Mouse (Mus musculus) lung, embryonic 15.5 days (tissue): ENCODE data around the gene Vps26c. TPM values are rescaled to one million over a fixed set of nuclear protein-coding genes. Genes with fewer than 3 reads are reported as not detected.
A peak's percentile ranks its signal among the peaks of the same experiment; 100 is the strongest.

Experiments used
- ATAC-seq: fragments of 200-750 bp; cut with Nextera tagmentation; 2 replicates; pipeline ENCODE4 v1.8.0; 2017; ENCODE audit warnings: moderate number of reproducible peaks, borderline replicate concordance; ENCODE audit not compliant: low FRiP score, low TSS enrichment; ENCODE audit errors: extremely low read depth
- H3K27ac ChIP-seq: fragments of 300-500 bp; sonication (generic); 2 replicates; pipeline ENCODE4 v1.5.1; 2015; ENCODE audit warnings: moderate library complexity, mild to moderate bottlenecking, inconsistent platforms
- H3K27me3 ChIP-seq: fragments of 300-500 bp; sonication (generic); 2 replicates; pipeline ENCODE4 v1.6.1; 2015; ENCODE audit warnings: inconsistent platforms
- H3K36me3 ChIP-seq: fragments of 300-500 bp; sonication (generic); 2 replicates; pipeline ENCODE4 v1.6.1; 2015; ENCODE audit warnings: inconsistent platforms
- H3K4me1 ChIP-seq: fragments of 300-500 bp; sonication (generic); 2 replicates; pipeline ENCODE4 v1.6.1; 2015; ENCODE audit warnings: inconsistent platforms
- H3K4me2 ChIP-seq: fragments of 300-500 bp; sonication (generic); 2 replicates; pipeline ENCODE4 v1.6.1; 2015; ENCODE audit warnings: inconsistent platforms, mild to moderate bottlenecking, moderate library complexity
- H3K4me3 ChIP-seq: fragments of 300-500 bp; sonication (generic); 2 replicates; pipeline ENCODE4 v1.5.1; 2015; ENCODE audit warnings: mild to moderate bottlenecking, inconsistent platforms
- H3K9ac ChIP-seq: fragments of 300-500 bp; sonication (generic); 2 replicates; pipeline ENCODE4 v1.6.1; 2015; ENCODE audit warnings: inconsistent platforms
- H3K9me3 ChIP-seq: fragments of 300-500 bp; sonication (generic); 2 replicates; pipeline ENCODE4 v1.6.1; 2016; ENCODE audit warnings: inconsistent platforms
- WGBS: fragments of 180-500 bp; shearing (Covaris S2); methylation state at CpG from one replicate; pipeline ENCODE4 v1.1.7; 2015; 5-methylcytosine and 5-hydroxymethylcytosine counted together
- polyA plus RNA-seq: library from polyadenylated mRNA; unstranded; fragments of >200 nt; fragmentation: Nextera tagmentation; extraction: Ambion mirVana; gene quantifications from 2 replicates; pipeline ENCODE4 v1.2.1, GENCODE M21; 2015

Vps26c gene
- polyA plus RNA-seq, 1 experiment from 2014 or later: 65.2 TPM

GRCm38 (mm10) chr16:94567751-94568150 is 41.1 kb upstream of the Vps26c start:
- Histone ChIP-seq H3K4me2 (no peak overlapping the region; the same call in 1 of the 2 replicates), H3K9me3 (no peaks in the 10 kb centered on the region), H3K4me1 (peaks cover 28% of the 10 kb centered on the region), H3K27ac (peak overlapping the region; percentile 44; the same call in 1 of the 2 replicates), H3K27me3 (no peaks in the 10 kb centered on the region), H3K4me3 (no peak overlapping the region), H3K36me3 (no peaks in the 10 kb centered on the region), H3K9ac (no peak overlapping the region)
- no peak for ATAC-seq
- WGBS: 26% methylated on average over 5 of the region's 5 CpGs

DNA sequence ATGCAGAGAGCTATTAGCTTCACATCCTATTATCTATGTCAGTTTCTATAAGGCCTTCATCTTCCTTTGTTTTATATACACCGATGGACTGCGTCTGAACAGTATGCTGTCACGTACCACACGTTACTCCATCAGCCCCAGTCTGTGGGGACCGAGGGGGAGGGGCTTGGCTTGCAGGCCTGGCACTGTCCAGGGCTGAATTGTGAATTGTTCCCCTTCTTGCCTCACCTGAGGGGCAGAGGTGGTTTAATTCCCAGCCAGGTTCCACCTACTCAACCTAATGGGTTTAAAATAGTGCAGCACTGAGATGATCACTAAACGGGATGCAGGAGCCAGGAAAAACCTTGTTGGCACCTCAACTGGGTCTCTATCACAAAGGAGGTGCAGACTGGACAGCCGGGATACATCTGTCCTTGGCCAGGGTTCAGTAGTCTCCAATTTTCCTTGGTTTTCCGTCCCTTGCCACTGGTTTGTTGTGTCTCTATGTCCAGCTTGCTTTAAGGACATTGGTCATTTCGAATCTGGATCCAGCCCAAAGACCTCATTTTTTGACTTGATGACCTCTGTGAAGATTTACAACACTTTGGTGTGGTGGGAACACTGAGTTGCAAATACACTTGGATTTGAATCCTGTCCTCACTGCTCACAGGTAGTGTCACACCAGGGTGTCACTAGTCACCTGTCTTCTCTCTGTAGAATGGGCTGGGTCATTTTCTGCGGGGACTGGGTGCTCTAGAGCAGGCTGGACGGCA is 40.4 kb upstream of the Vps26c start:
- Histone ChIP-seq H3K9me3 (no peaks in the 10 kb centered on the region), H3K4me3 (no peak overlapping the region), H3K27ac (no peak overlapping the region), H3K36me3 (no peaks in the 10 kb centered on the region), H3K9ac (no peak overlapping the region), H3K4me1 (peaks cover 22% of the 10 kb centered on the region), H3K4me2 (no peak overlapping the region), H3K27me3 (no peaks in the 10 kb centered on the region)
- WGBS: 75% methylated on average over 11 of the region's 11 CpGs
- no peak for ATAC-seq

GRCm38 (mm10) chr16:94566124-94566523 is 39.5 kb upstream of the Vps26c start:
- H3K27ac ChIP-seq: no peak overlapping the region
- no peak overlapping the region for H3K9ac ChIP-seq

GRCm38 (mm10) chr16:94560618-94561017 is 34.0 kb upstream of the Vps26c start:
- Histone ChIP-seq H3K4me1 (peaks cover 19% of the 10 kb centered on the region), H3K9me3 (no peaks in the 10 kb centered on the region), H3K27me3 (no peaks in the 10 kb centered on the region), H3K9ac (no peak overlapping the region), H3K27ac (peak overlapping the region; percentile 59), H3K4me3 (no peak overlapping the region), H3K4me2 (no peak overlapping the region), H3K36me3 (no peaks in the 10 kb centered on the region)
- WGBS: 50% methylated on average over 5 of the region's 5 CpGs
- ATAC-seq: no peak

More at GRCm38 (mm10) chr16:94566124-94566523, 39.5 kb upstream of the Vps26c start:
- no peak overlapping the region for H3K4me2 ChIP-seq
- 16% methylated on average over 8 of the region's 8 CpGs for WGBS
- H3K9me3 ChIP-seq: no peaks in the 10 kb centered on the region
- no peak for ATAC-seq
- H3K4me3 ChIP-seq: no peak overlapping the region
- H3K36me3 ChIP-seq: no peaks in the 10 kb centered on the region
- H3K4me1 ChIP-seq: peaks cover 15% of the 10 kb centered on the region
- H3K27me3 ChIP-seq: no peaks in the 10 kb centered on the region

DNA sequence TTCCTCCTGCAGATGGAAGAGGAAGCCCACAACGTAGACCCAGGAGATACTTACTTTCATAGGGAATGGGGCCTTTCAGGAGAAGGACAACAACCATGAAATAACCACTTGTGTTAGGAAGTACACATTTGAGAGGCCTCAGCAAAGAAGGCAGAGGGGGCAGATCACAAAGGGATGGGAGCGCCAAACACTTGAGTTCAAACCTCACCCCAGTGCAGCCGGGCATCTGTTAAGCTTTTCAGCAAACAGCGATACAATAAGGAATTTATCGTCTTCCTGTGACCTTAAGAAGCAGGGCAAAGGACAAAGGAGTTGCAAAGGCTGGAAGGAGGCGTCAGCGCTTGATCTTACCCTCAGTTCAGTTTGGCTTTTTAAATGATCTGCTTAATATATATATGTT is 33.2 kb upstream of the Vps26c start:
- no peaks in the 10 kb centered on the region for H3K27me3 ChIP-seq
- H3K4me2 ChIP-seq: peak overlapping the region; percentile 14; the same call in 1 of the 2 replicates
- H3K4me1 ChIP-seq: peaks cover 15% of the 10 kb centered on the region
- H3K9me3 ChIP-seq: no peaks in the 10 kb centered on the region
- WGBS: 40% methylated on average over 7 of the region's 7 CpGs
- ATAC-seq: no peak
- no peak overlapping the region for H3K4me3 ChIP-seq
- H3K9ac ChIP-seq: no peak overlapping the region
- peak overlapping the region; percentile 59 for H3K27ac ChIP-seq
- no peaks in the 10 kb centered on the region for H3K36me3 ChIP-seq

GRCm38 (mm10) chr16:94559282-94559681 is 32.7 kb upstream of the Vps26c start:
- H3K4me2 ChIP-seq: peak overlapping the region; percentile 14; the same call in 1 of the 2 replicates
- 20% methylated on average over 7 of the region's 7 CpGs for WGBS
- H3K36me3 ChIP-seq: no peaks in the 10 kb centered on the region
- H3K4me3 ChIP-seq: no peak overlapping the region
- no peaks in the 10 kb centered on the region for H3K9me3 ChIP-seq
- peaks cover 15% of the 10 kb centered on the region for H3K4me1 ChIP-seq
- H3K27me3 ChIP-seq: no peaks in the 10 kb centered on the region
- no peak for ATAC-seq
- H3K9ac ChIP-seq: no peak overlapping the region
- peak overlapping the region; percentile 59 for H3K27ac ChIP-seq

DNA sequence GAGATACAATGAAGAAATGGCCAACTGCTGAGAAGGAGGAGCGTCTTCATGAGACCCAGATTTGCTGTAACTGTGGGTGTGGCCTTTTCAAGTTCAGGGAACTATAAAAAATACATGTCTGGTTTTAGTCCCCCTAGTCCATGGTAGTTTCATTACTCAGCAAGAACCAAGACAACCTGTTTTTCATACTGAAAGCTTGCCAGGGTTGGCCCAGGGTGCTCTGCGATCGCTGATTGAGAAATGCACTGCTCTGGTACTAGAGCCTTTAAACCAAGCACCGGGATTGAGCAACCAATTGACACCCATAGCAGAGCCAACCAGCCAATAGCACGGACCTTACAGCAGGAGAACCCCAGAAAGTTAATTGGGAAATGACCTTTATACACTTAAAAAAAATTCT is 29.6 kb upstream of the Vps26c start:
- WGBS: 82% methylated on average over 5 of the region's 5 CpGs
- ATAC-seq: no peak
- Histone ChIP-seq H3K9ac (no peak overlapping the region), H3K36me3 (no peaks in the 10 kb centered on the region), H3K4me1 (peaks cover 15% of the 10 kb centered on the region), H3K4me3 (no peak overlapping the region), H3K27ac (no peak overlapping the region), H3K9me3 (no peaks in the 10 kb centered on the region), H3K27me3 (no peaks in the 10 kb centered on the region), H3K4me2 (no peak overlapping the region)

GRCm38 (mm10) chr16:94555346-94555745 is 28.7 kb upstream of the Vps26c start:
- Histone ChIP-seq H3K9ac (no peak overlapping the region), H3K4me2 (no peak overlapping the region), H3K27ac (no peak overlapping the region), H3K4me1 (peaks cover 13% of the 10 kb centered on the region), H3K27me3 (no peaks in the 10 kb centered on the region), H3K36me3 (no peaks in the 10 kb centered on the region), H3K9me3 (no peaks in the 10 kb centered on the region), H3K4me3 (no peak overlapping the region)
- no peak for ATAC-seq
- 70% methylated on average over 7 of the region's 7 CpGs for WGBS

GRCm38 (mm10) chr16:94551934-94552333 is 25.3 kb upstream of the Vps26c start:
- H3K4me3 ChIP-seq: no peak overlapping the region
- no peaks in the 10 kb centered on the region for H3K4me1 ChIP-seq
- no peak overlapping the region for H3K4me2 ChIP-seq
- no peak overlapping the region for H3K27ac ChIP-seq
- no peaks in the 10 kb centered on the region for H3K9me3 ChIP-seq
- H3K27me3 ChIP-seq: no peaks in the 10 kb centered on the region
- ATAC-seq: no peak
- no peaks in the 10 kb centered on the region for H3K36me3 ChIP-seq
- no peak overlapping the region for H3K9ac ChIP-seq

DNA sequence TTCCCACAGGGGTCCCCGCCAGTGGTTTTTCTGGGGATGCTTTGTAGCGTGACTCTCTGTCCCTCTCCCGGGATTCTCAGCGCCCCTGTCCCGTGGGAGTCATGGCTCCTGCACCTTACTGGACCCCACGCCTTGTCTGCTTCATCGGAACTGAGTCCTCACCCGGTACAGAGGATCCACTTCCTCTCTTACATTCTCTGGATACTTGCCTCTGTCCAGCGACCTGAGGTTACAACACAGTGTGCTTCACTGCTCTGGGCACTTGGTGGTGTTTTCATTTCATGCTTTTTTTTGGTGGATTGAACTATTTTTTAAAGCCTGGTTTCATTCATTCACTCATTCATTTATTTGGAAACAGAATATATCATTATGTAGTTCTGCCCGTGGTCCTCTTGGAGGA is 23.2 kb upstream of the Vps26c start:
- no peaks in the 10 kb centered on the region for H3K27me3 ChIP-seq
- H3K4me2 ChIP-seq: no peak overlapping the region
- no peak overlapping the region for H3K27ac ChIP-seq
- no peak overlapping the region for H3K9ac ChIP-seq
- 60% methylated on average over 10 of the region's 10 CpGs for WGBS
- no peaks in the 10 kb centered on the region for H3K36me3 ChIP-seq
- H3K4me3 ChIP-seq: no peak overlapping the region
- no peaks in the 10 kb centered on the region for H3K4me1 ChIP-seq
- H3K9me3 ChIP-seq: no peaks in the 10 kb centered on the region
- ATAC-seq: no peak

DNA sequence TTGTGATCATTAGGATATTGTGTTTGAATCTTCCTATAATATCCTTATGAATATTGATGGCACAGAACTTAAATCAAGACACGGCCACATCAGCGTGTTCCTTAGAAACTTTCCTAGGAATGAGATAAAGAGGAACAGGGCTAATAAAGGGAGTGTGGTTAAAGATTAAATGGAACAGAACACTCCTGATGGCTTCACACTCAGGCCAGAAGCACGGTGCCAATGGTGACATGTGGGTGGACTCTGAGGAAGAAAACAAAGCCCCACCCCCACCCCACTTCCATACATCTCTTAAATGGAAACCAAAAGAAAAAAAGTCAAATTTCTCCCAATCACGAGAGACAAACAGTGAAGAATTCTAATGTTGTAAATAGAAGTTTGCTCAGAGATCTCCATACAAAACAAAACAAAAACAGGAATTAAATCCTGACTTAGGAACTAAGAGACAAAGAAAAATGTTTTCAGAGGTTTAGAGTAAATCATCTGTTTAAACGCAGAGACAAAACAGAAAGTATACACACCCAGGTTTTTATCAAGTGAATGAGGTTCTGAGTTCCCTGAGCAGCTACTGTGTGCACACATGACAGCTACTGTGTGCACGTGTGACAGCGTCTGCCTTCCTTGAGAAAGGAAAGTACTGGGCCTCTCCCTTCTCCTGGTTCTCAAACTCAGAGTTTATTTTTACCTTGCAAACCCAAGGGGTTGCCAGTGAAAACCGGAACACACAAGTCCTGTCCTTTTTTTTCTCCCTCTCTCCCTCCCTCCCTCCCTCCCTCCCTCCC is 19.3 kb upstream of the Vps26c start:
- no peaks in the 10 kb centered on the region for H3K4me1 ChIP-seq
- no peak overlapping the region for H3K9ac ChIP-seq
- H3K36me3 ChIP-seq: no peaks in the 10 kb centered on the region
- H3K4me2 ChIP-seq: no peak overlapping the region
- H3K27me3 ChIP-seq: no peaks in the 10 kb centered on the region
- no peak overlapping the region for H3K27ac ChIP-seq
- 46% methylated on average over 8 of the region's 8 CpGs for WGBS
- no peaks in the 10 kb centered on the region for H3K9me3 ChIP-seq
- H3K4me3 ChIP-seq: no peak overlapping the region
- no peak for ATAC-seq

- Histone ChIP-seq H3K4me3 (no peak overlapping the region), H3K4me1 (no peaks in the 10 kb centered on the region), H3K27me3 (no peaks in the 10 kb centered on the region), H3K9me3 (no peaks in the 10 kb centered on the region), H3K9ac (no peak overlapping the region), H3K27ac (no peak overlapping the region), H3K36me3 (no peaks in the 10 kb centered on the region), H3K4me2 (no peak overlapping the region)
- WGBS: 30% methylated on average over 11 of the region's 11 CpGs
- ATAC-seq: no peak
Observed at GRCm38 (mm10) chr16:94544540-94545105, 18.0 kb upstream of the Vps26c start.
